8 mouse cellular contexts compared by ENCODE assay signal in genomic region chr11:6527256-6528185, GRCm38 (mm10). TPM values are rescaled to one million over a fixed set of nuclear protein-coding genes. Genes with fewer than 3 reads are reported as not detected.
DNase-seq lines count a peak whose midpoint lies in the region; ATAC-seq and TF ChIP-seq lines count a peak whose summit lies in the region.

No protein-coding gene starts in this region.

- peak overlapping the region; percentile 84 for H3K9ac ChIP-seq in hindbrain, embryonic 13.5 days
- peak overlapping the region; percentile 67 for H3K9ac ChIP-seq in midbrain, embryonic 15.5 days

- ATAC-seq in hindbrain, embryonic 13.5 days (ENCODE audit: low FRiP score): peak; percentile 26
- peak; percentile 20 for ATAC-seq in midbrain, embryonic 15.5 days (replicated peaks)

- no peak for DNase-seq in left cerebral cortex, adult 2 months (ENCODE audit: extremely low spot score in 1 of 2, low spot score in 2 of 2)
- no peak for DNase-seq in left cerebral cortex, postnatal 25 days (ENCODE audit: low spot score in 2 of 2)
- DNase-seq in left cerebral cortex, adult 9 months (ENCODE audit: low spot score in 2 of 2): no peak
- DNase-seq in left cerebral cortex, adult 11 months (ENCODE audit: low spot score): no peak
- no peak for DNase-seq in urinary bladder, adult 18-20 months (ENCODE audit: low spot score in 2 of 2)

- H3K9me3 ChIP-seq in hindbrain, embryonic 13.5 days: no peaks in the 10 kb centered on the region
- H3K9me3 ChIP-seq in midbrain, embryonic 15.5 days: no peaks in the 10 kb centered on the region

- H3K4me3 ChIP-seq in left cerebral cortex, adult 2 months: peak overlapping the region; percentile 62
- H3K4me3 ChIP-seq in bone marrow macrophage, adult 2 months (ENCODE audit: insufficient read depth, low read length): peak overlapping the region; percentile 72
- H3K4me3 ChIP-seq in hindbrain, embryonic 13.5 days: peak overlapping the region; percentile 61
- peak overlapping the region; percentile 65 for H3K4me3 ChIP-seq in midbrain, embryonic 15.5 days

- peak overlapping the region; percentile 53; the same call in 1 of the 2 replicates for H3K27ac ChIP-seq in left cerebral cortex, adult 2 months
- H3K27ac ChIP-seq in bone marrow macrophage, adult 2 months (ENCODE audit: insufficient read depth, low read depth, low read length): peak overlapping the region; percentile 92
- peak overlapping the region; percentile 87 for H3K27ac ChIP-seq in hindbrain, embryonic 13.5 days
- 0 out of 2 replicates have a peak overlapping the region, but pooled peaks have one; percentile 80 for H3K27ac ChIP-seq in midbrain, embryonic 15.5 days

- no peak for TF ChIP-seq POLR2A in bone marrow macrophage, adult 2 months (IDR thresholded peaks at IDR 0.05; ENCODE audit: borderline replicate concordance, low read depth, low read length)

- 26% methylated on average over 10 of the region's 10 CpGs for WGBS in hindbrain, embryonic 13.5 days
- 20% methylated on average over 10 of the region's 10 CpGs for WGBS in midbrain, embryonic 15.5 days

- peaks cover 32% of the 10 kb centered on the region for H3K36me3 ChIP-seq in hindbrain, embryonic 13.5 days
- H3K36me3 ChIP-seq in midbrain, embryonic 15.5 days (replicated peaks): peaks cover 24% of the 10 kb centered on the region; the same call in 1 of the 2 replicates

- peak overlapping the region; percentile 89 for H3K4me2 ChIP-seq in hindbrain, embryonic 13.5 days
- peak overlapping the region; percentile 89 for H3K4me2 ChIP-seq in midbrain, embryonic 15.5 days

- peaks cover 29% of the 10 kb centered on the region for H3K4me1 ChIP-seq in bone marrow macrophage, adult 2 months (ENCODE audit: control insufficient read depth, insufficient read depth, low read length)
- H3K4me1 ChIP-seq in hindbrain, embryonic 13.5 days (replicated peaks): peaks cover 20% of the 10 kb centered on the region
- H3K4me1 ChIP-seq in midbrain, embryonic 15.5 days: peaks cover 19% of the 10 kb centered on the region

- intact Hi-C loops in left cerebral cortex, adult 2 months (cut with DNase I): loop anchor here (2.0 to 5.0 kb wide), 2 partner anchors 51 to 100 kb away; partner anchors contain the start of gene Tbrg4
- intact Hi-C loops in left cerebral cortex, postnatal 25 days (cut with DNase I): loop anchor here (1.0 kb wide), 2 partner anchors 19 to 51 kb away; partner anchors contain the start of gene Ccm2

- TF ChIP-seq CTCF in left cerebral cortex, adult 2 months (IDR thresholded peaks at IDR 0.05): no peak
- no peak for TF ChIP-seq CTCF in bone marrow macrophage, adult 2 months (IDR thresholded peaks at IDR 0.05; ENCODE audit: low read depth, low read length)

- no peaks in the 10 kb centered on the region for H3K27me3 ChIP-seq in hindbrain, embryonic 13.5 days
- H3K27me3 ChIP-seq in midbrain, embryonic 15.5 days (replicated peaks): no peaks in the 10 kb centered on the region

RNA-seq across cellular contexts. Expression of gene Myo1g, which starts 6.8 kb away (rescaled TPM):
- under 1 TPM; 0.40 to 0.48 TPM for total RNA-seq in left cerebral cortex, adult 2 months (2021)
- total RNA-seq in left cerebral cortex, postnatal 25 days (2021): 1 to 10 TPM in 1 of 2 experiments, under 1 TPM in 1; 0.32 to 1.3 TPM
- polyA plus RNA-seq in bone marrow macrophage, adult 2 months (2012; ENCODE audit: insufficient read depth, insufficient read length, missing spikeins): 96.5 and 106 TPM in 2 replicates
- 0.42 and 0.48 TPM in 2 replicates for polyA plus RNA-seq in hindbrain, embryonic 13.5 days (2015; fragmentation: Nextera tagmentation; extraction: Ambion mirVana)
- 0.23 and 0.54 TPM in 2 replicates for polyA plus RNA-seq in midbrain, embryonic 15.5 days (2015; fragmentation: Nextera tagmentation; extraction: Ambion mirVana)

RNA-seq across cellular contexts. Expression of gene Ccm2, which starts 19.2 kb away (rescaled TPM):
- 10 to 100 TPM; 51.3 to 69.5 TPM for total RNA-seq in left cerebral cortex, adult 2 months (2021)
- total RNA-seq in left cerebral cortex, postnatal 25 days (2021): 10 to 100 TPM; 57.6 to 63.5 TPM
- polyA plus RNA-seq in bone marrow macrophage, adult 2 months (2012; ENCODE audit: insufficient read depth, insufficient read length, missing spikeins): 70.8 and 88.9 TPM in 2 replicates
- 94.1 and 99.0 TPM in 2 replicates for polyA plus RNA-seq in hindbrain, embryonic 13.5 days (2015; fragmentation: Nextera tagmentation; extraction: Ambion mirVana)
- polyA plus RNA-seq in midbrain, embryonic 15.5 days (2015; fragmentation: Nextera tagmentation; extraction: Ambion mirVana): 90.5 and 96.6 TPM in 2 replicates

RNA-seq across cellular contexts. Expression of gene Purb, which starts 51.8 kb away (rescaled TPM):
- total RNA-seq in left cerebral cortex, adult 2 months (2021): 100 to 1,000 TPM; 279 to 284 TPM
- 100 to 1,000 TPM; 294 to 301 TPM for total RNA-seq in left cerebral cortex, postnatal 25 days (2021)
- polyA plus RNA-seq in bone marrow macrophage, adult 2 months (2012; ENCODE audit: insufficient read depth, insufficient read length, missing spikeins): 37.3 and 37.7 TPM in 2 replicates
- polyA plus RNA-seq in hindbrain, embryonic 13.5 days (2015; fragmentation: Nextera tagmentation; extraction: Ambion mirVana): 12.6 and 13.0 TPM in 2 replicates
- polyA plus RNA-seq in midbrain, embryonic 15.5 days (2015; fragmentation: Nextera tagmentation; extraction: Ambion mirVana): 11.3 and 11.4 TPM in 2 replicates

Comparison
In these comparisons a context has a peak if more than half of its experiments do, and no peak if none do; other contexts are left out.
1. RNA of gene Myo1g, which starts 6.8 kb away (polyA plus RNA-seq): 96.5 to 106 TPM in bone marrow macrophage, adult 2 months; 0.42 to 0.48 TPM in hindbrain, embryonic 13.5 days and 0.23 to 0.54 TPM in midbrain, embryonic 15.5 days; every median in the first group is over 10 times any median in the second.
2. Peak in every context shown above with its lines, with median percentiles within 50 percentile points of each other: H3K27ac ChIP-seq and H3K4me3 ChIP-seq.